Mouse (Mus musculus) forebrain, embryonic 14.5 days (tissue): ENCODE measurements around the gene Sart3. TPM values are rescaled to one million over a fixed set of nuclear protein-coding genes. Genes with fewer than 3 reads are reported as not detected.

Experiments used
- ATAC-seq: fragments of 200-750 bp; cut with Nextera tagmentation; 2 replicates; pipeline ENCODE4 v1.8.0; 2017; ENCODE audit warnings: mild to moderate bottlenecking, moderate library complexity
- DNase-seq: peaks from one replicate; pipeline ENCODE4 v3.0.0-alpha.2; 2015; ENCODE audit warnings: low spot score
- H3K27ac ChIP-seq: fragments of 300-500 bp; sonication (generic); 2 replicates; pipeline ENCODE4 v1.5.1; 2014; ENCODE audit warnings: low read depth, mild to moderate bottlenecking, control low read depth, low read length, moderate library complexity
- H3K27me3 ChIP-seq: fragments of 300-500 bp; sonication (generic); replicated peaks from 2 replicates; pipeline ENCODE4 v1.6.1; 2014; ENCODE audit warnings: low read length, control low read depth, mixed read lengths; ENCODE audit not compliant: control insufficient read depth, insufficient read depth
- H3K36me3 ChIP-seq: fragments of 300-500 bp; sonication (generic); 2 replicates; pipeline ENCODE4 v1.6.1; 2014; ENCODE audit warnings: low read length, control low read depth; ENCODE audit not compliant: control insufficient read depth, insufficient read depth
- H3K4me1 ChIP-seq: fragments of 300-500 bp; sonication (generic); 2 replicates; pipeline ENCODE4 v1.6.1; 2014; ENCODE audit warnings: antibody characterized with exemption, low read length, control low read depth; ENCODE audit not compliant: control insufficient read depth, insufficient read depth
- H3K4me2 ChIP-seq: fragments of 300-500 bp; sonication (generic); 2 replicates; pipeline ENCODE4 v1.6.1; 2014; ENCODE audit warnings: mild to moderate bottlenecking, control low read depth, low read length
- H3K4me3 ChIP-seq: fragments of 300-500 bp; sonication (generic); 2 replicates; pipeline ENCODE4 v1.5.1; 2014; ENCODE audit warnings: low read depth, low read length, control low read depth
- H3K9ac ChIP-seq: fragments of 300-500 bp; sonication (generic); 2 replicates; pipeline ENCODE4 v1.6.1; 2014; ENCODE audit warnings: mild to moderate bottlenecking, low read length, control low read depth, moderate library complexity
- H3K9me3 ChIP-seq: fragments of 300-500 bp; sonication (generic); replicated peaks from 2 replicates; pipeline ENCODE4 v1.6.1; 2016; ENCODE audit warnings: low read length, control low read depth, mixed read lengths; ENCODE audit not compliant: control insufficient read depth
- WGBS: fragments of 180-500 bp; shearing (Covaris S2); extraction: QIAGEN DNeasy Blood & Tissue Kit; methylation state at CpG from one replicate; pipeline ENCODE4 v1.1.7; 2014; 5-methylcytosine and 5-hydroxymethylcytosine counted together
- polyA plus RNA-seq: library from polyadenylated mRNA; unstranded; fragments of >200 nt; fragmentation: Nextera tagmentation; extraction: Ambion mirVana; gene quantifications from 2 replicates; pipeline ENCODE4 v1.2.1, GENCODE M21; 2014

The Sart3 gene
- polyA plus RNA-seq, 1 experiment from 2014 or later = 27.3 TPM

GRCm38 (mm10) chr5:113776128-113776895 lies 4.0 kb upstream of the Sart3 start:
- peaks cover 37% of the 10 kb centered on the region for H3K36me3 ChIP-seq
- no peak overlapping the region for H3K4me2 ChIP-seq
- no peak overlapping the region for H3K4me3 ChIP-seq
- no peak overlapping the region for H3K27ac ChIP-seq
- no peak overlapping the region for H3K9ac ChIP-seq
- H3K4me1 ChIP-seq = peaks cover 7% of the 10 kb centered on the region; the same call in 1 of the 2 replicates
- no peak for ATAC-seq
- DNase-seq = no peak
- H3K27me3 ChIP-seq = no peaks in the 10 kb centered on the region
- WGBS = 95% methylated on average over 15 of the region's 15 CpGs
- no peaks in the 10 kb centered on the region for H3K9me3 ChIP-seq

GRCm38 (mm10) chr5:113775585-113775984 lies 3.3 kb upstream of the Sart3 start:
- no peaks in the 10 kb centered on the region for H3K27me3 ChIP-seq
- no peak for ATAC-seq
- no peaks in the 10 kb centered on the region for H3K9me3 ChIP-seq
- 94% methylated on average over 10 of the region's 10 CpGs for WGBS
- no peak overlapping the region for H3K4me2 ChIP-seq
- DNase-seq = no peak
- H3K4me1 ChIP-seq = peaks cover 7% of the 10 kb centered on the region; the same call in 1 of the 2 replicates
- no peak overlapping the region for H3K27ac ChIP-seq
- peaks cover 37% of the 10 kb centered on the region for H3K36me3 ChIP-seq
- no peak overlapping the region for H3K9ac ChIP-seq
- H3K4me3 ChIP-seq = no peak overlapping the region

GRCm38 (mm10) chr5:113773664-113774063 lies 1.4 kb upstream of the Sart3 start:
- Histone ChIP-seq H3K4me1 (peaks cover 17% of the 10 kb centered on the region), H3K4me3 (peak overlapping the region; percentile 99), H3K4me2 (peak overlapping the region; percentile 90), H3K27me3 (no peaks in the 10 kb centered on the region), H3K9ac (peak overlapping the region; percentile 93; the same call in 1 of the 2 replicates), H3K9me3 (no peaks in the 10 kb centered on the region), H3K27ac (no peak overlapping the region), H3K36me3 (peaks cover 40% of the 10 kb centered on the region)
- under 1% methylated on average over 7 of the region's 7 CpGs for WGBS
- ATAC-seq (no peak), DNase-seq (peak; percentile 80)

GRCm38 (mm10) chr5:113772905-113773519 lies 702 bp upstream of the Sart3 start:
- peak overlapping the region; percentile 99 for H3K4me3 ChIP-seq
- no peak overlapping the region for H3K27ac ChIP-seq
- H3K36me3 ChIP-seq = peaks cover 36% of the 10 kb centered on the region
- DNase-seq (peak; percentile 10), ATAC-seq (peak; percentile 56; the same call in 1 of the 2 replicates)
- peaks cover 17% of the 10 kb centered on the region for H3K4me1 ChIP-seq
- 2% methylated on average over 38 of the region's 38 CpGs for WGBS
- peak overlapping the region; percentile 93 for H3K9ac ChIP-seq
- H3K9me3 ChIP-seq = no peaks in the 10 kb centered on the region
- no peaks in the 10 kb centered on the region for H3K27me3 ChIP-seq
- peak overlapping the region; percentile 90 for H3K4me2 ChIP-seq

GRCm38 (mm10) chr5:113771213-113772162 lies 822 bp downstream of the Sart3 start:
- Histone ChIP-seq H3K27ac (peak overlapping the region; percentile 99), H3K9me3 (no peaks in the 10 kb centered on the region), H3K4me1 (peaks cover 17% of the 10 kb centered on the region), H3K4me2 (peak overlapping the region; percentile 90), H3K4me3 (peak overlapping the region; percentile 99), H3K27me3 (no peaks in the 10 kb centered on the region), H3K36me3 (peaks cover 42% of the 10 kb centered on the region), H3K9ac (peak overlapping the region; percentile 93)
- under 1% methylated on average over 97 of the region's 97 CpGs for WGBS
- ATAC-seq (peak; percentile 81), DNase-seq (peak; percentile 93)

- peaks cover 25% of the 10 kb centered on the region for H3K36me3 ChIP-seq
- no peak for ATAC-seq
Measured at GRCm38 (mm10) chr5:113768806-113769205, 3.5 kb downstream of the Sart3 start.

GRCm38 (mm10) chr5:113765641-113766526 lies 6.4 kb downstream of the Sart3 start:
- no peak overlapping the region for H3K4me3 ChIP-seq
- H3K27ac ChIP-seq = no peak overlapping the region
- peaks cover 10% of the 10 kb centered on the region for H3K4me1 ChIP-seq
- H3K9ac ChIP-seq = no peak overlapping the region
- DNase-seq (no peak), ATAC-seq (no peak)
- H3K4me2 ChIP-seq = no peak overlapping the region
- H3K27me3 ChIP-seq = no peaks in the 10 kb centered on the region
- H3K36me3 ChIP-seq = peaks cover 49% of the 10 kb centered on the region
- WGBS = 90% methylated on average over 13 of the region's 13 CpGs
- H3K9me3 ChIP-seq = no peaks in the 10 kb centered on the region

More at GRCm38 (mm10) chr5:113768806-113769205, 3.5 kb downstream of the Sart3 start:
- Histone ChIP-seq H3K4me3 (no peak overlapping the region), H3K9ac (no peak overlapping the region), H3K27ac (no peak overlapping the region), H3K4me1 (peaks cover 16% of the 10 kb centered on the region), H3K4me2 (no peak overlapping the region), H3K27me3 (no peaks in the 10 kb centered on the region), H3K9me3 (no peaks in the 10 kb centered on the region)
- 94% methylated on average over 8 of the region's 8 CpGs for WGBS
- no peak for DNase-seq

- no peak overlapping the region for H3K27ac ChIP-seq
- H3K4me2 ChIP-seq = no peak overlapping the region
- H3K9me3 ChIP-seq = no peaks in the 10 kb centered on the region
- H3K36me3 ChIP-seq = peaks cover 63% of the 10 kb centered on the region
- H3K4me3 ChIP-seq = no peak overlapping the region
- no peaks in the 10 kb centered on the region for H3K27me3 ChIP-seq
- 93% methylated on average over 7 of the region's 7 CpGs for WGBS
- no peak overlapping the region for H3K9ac ChIP-seq
- DNase-seq (no peak), ATAC-seq (no peak)
- H3K4me1 ChIP-seq = no peaks in the 10 kb centered on the region; the same call in 1 of the 2 replicates
Measured at GRCm38 (mm10) chr5:113764426-113764825, 7.9 kb downstream of the Sart3 start.
